Mouse (Mus musculus): ENCODE measurements around the gene Slc35e3. TPM values are rescaled to one million over a fixed set of nuclear protein-coding genes. Genes with fewer than 3 reads are reported as not detected.
"Not testable (repeated sequence)": the region's sequence is repeated elsewhere in the genome, so short reads cannot be mapped to it uniquely, and the experiment has no call there.

The Slc35e3 gene
- polyA plus RNA-seq, 1 experiment from 2014 or later, result 3.7 TPM

DNA sequence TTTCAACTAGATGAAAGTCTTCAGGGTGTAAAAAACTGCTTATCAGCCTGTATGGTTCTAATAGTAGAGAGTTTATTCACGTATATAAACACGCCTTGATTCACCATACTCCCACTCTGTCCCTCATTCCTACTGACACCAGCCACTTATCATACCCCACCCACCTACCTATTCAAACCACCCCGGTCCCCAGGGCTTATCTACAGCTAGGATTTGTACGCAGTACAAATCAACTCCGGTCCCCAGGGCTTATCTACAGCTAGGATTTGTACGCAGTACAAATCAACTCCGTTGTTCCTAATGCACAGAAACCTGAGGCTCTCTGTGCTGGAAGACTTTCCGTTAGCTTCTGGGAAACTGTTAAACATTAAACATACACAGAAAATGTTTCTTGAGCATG is 12.5 kb downstream of the Slc35e3 start:
- not testable (repeated sequence) for H3K4me3 ChIP-seq (ENCODE audit: low read depth, low read length); ATAC-seq; H3K36me3 ChIP-seq (replicated peaks; ENCODE audit: insufficient read depth, low read length); H3K27ac ChIP-seq (ENCODE audit: low read depth); H3K4me2 ChIP-seq (ENCODE audit: low read depth, low read length); DNase-seq; H3K9ac ChIP-seq (replicated peaks); H3K27me3 ChIP-seq (ENCODE audit: insufficient read depth, low read length); H3K9me3 ChIP-seq (ENCODE audit: low read length)
- WGBS (ENCODE audit: insufficient replicate concordance), result 36% methylated on average over 8 of the region's 8 CpGs
- peaks cover 21% of the 10 kb centered on the region for H3K4me1 ChIP-seq (ENCODE audit: insufficient read depth)

DNA sequence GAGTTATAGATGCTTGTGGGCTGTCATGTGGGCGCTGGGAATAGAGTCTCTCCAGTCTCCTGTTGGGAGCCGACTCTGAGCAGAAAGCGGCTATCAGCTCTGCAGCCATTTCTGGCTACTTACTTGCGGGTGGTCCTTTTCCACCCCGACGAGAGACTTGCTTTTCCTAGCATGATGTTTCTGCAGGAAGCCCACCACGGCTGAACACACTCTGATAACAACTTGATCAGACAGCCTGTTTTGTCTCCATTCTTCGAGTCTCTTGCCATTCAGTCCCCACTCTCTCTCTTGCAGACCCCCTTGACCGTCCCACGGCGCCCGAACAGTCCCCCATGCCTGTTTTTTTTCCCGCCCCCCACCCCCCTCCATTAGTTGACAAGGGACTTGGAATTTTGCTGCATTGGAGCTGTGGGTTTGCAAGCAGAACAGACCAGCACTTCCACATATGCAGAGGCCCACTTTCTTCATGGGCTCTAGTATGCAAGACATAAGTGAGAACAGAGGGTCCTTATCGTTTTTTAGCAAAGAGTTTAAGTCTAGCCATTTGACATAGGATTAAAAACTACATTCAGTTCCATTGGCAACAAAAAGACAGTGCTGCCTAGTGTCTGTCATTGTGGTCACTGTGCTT is 13.1 kb downstream of the Slc35e3 start:
- Histone ChIP-seq H3K4me2 (ENCODE audit: low read depth, low read length) (no peak overlapping the region), H3K4me3 (ENCODE audit: low read depth, low read length) (no peak overlapping the region), H3K27ac (ENCODE audit: low read depth) (no peak overlapping the region), H3K9ac (replicated peaks) (no peak overlapping the region), H3K9me3 (ENCODE audit: low read length) (no peaks in the 10 kb centered on the region), H3K27me3 (ENCODE audit: insufficient read depth, low read length) (no peaks in the 10 kb centered on the region), H3K4me1 (ENCODE audit: insufficient read depth) (peaks cover 21% of the 10 kb centered on the region), H3K36me3 (replicated peaks; ENCODE audit: insufficient read depth, low read length) (peaks cover 1% of the 10 kb centered on the region; the same call in 1 of the 2 replicates)
- 67% methylated on average over 14 of the region's 14 CpGs for WGBS (ENCODE audit: insufficient replicate concordance)
- ATAC-seq, result no peak
- no peak for TF ChIP-seq CTCF (IDR thresholded peaks at IDR 0.05; ENCODE audit: low read depth)
- TF ChIP-seq EP300 (IDR thresholded peaks at IDR 0.05; ENCODE audit: low read depth), result no peak
- DNase-seq, result no peak

DNA sequence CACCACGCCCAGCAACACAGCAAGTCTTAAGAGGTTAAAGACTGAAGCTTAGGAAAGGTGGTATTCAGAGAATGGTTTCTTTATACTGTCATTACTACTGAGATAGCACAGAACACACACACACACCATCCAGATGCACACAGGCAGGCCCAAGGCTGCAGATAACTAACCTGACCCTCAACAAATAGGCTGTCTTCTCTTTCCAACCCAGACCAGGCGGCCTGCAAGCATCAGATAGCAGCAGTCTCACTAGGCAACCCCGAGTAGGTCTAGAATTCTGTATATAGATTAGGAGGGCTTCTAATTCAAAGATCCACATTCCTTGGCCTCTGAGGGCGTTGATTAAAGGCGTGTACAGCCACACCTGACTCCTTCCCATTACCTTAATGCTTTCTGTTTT is 14.0 kb downstream of the Slc35e3 start:
- H3K27me3 ChIP-seq (ENCODE audit: insufficient read depth, low read length), result no peaks in the 10 kb centered on the region
- 49% methylated on average over 5 of the region's 5 CpGs for WGBS (ENCODE audit: insufficient replicate concordance)
- H3K9ac ChIP-seq (replicated peaks), result no peak overlapping the region
- ATAC-seq (peak; percentile 78), DNase-seq (peak; percentile 47)
- H3K9me3 ChIP-seq (ENCODE audit: low read length), result no peaks in the 10 kb centered on the region
- no peak overlapping the region for H3K4me3 ChIP-seq (ENCODE audit: low read depth, low read length)
- no peak overlapping the region for H3K4me2 ChIP-seq (ENCODE audit: low read depth, low read length)
- H3K27ac ChIP-seq (ENCODE audit: low read depth), result no peak overlapping the region
- H3K36me3 ChIP-seq (replicated peaks; ENCODE audit: insufficient read depth, low read length), result no peaks in the 10 kb centered on the region
- H3K4me1 ChIP-seq (ENCODE audit: insufficient read depth), result peaks cover 21% of the 10 kb centered on the region
- TF ChIP-seq EP300 (IDR thresholded peaks at IDR 0.05; ENCODE audit: low read depth), result peak; percentile 86
- TF ChIP-seq CTCF (IDR thresholded peaks at IDR 0.05; ENCODE audit: low read depth), result no peak

DNA sequence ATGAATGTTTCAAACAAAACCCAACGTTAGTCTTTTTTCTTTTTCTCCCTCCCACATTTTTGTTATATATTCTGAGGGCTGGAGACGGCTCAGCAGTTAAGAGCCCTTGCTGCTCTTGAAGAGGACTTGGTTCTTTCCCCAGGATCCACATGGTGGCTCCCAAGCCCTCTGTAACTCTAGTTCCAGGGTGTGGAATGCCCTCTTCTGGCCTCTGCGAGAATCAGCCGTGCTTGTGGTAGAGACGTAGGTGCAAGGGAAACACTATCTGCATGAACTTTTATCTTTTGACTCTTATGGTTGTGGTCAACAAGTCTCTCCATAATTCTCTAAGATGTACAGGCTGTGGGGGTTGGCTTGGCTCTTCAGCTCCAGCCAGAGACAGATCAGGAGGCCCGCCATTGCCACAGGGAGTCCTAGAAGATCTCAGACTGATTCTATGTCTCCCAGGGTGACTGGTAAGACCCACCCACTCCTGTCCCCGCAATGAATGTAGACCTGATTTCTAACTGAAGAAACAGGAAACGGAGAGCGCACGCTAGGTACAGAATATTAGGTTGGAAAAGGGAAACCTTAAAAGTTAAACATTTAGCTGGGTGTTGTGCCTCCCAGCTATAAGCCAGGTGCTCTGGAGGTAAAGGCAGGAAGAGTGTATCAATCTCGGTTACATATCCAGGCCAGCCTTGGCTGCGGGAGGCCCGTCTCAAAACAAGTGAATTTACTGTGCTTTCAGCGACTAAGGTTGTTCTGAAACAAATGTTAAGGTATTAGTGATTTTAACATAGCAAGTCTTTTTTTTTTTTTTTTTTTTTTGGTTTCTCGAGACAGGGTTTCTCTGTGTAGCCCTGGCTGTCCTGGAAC is 14.7 kb downstream of the Slc35e3 start:
- Histone ChIP-seq H3K36me3 (replicated peaks; ENCODE audit: insufficient read depth, low read length) (no peaks in the 10 kb centered on the region), H3K27ac (ENCODE audit: low read depth) (no peak overlapping the region), H3K9me3 (ENCODE audit: low read length) (no peaks in the 10 kb centered on the region), H3K4me3 (ENCODE audit: low read depth, low read length) (no peak overlapping the region), H3K27me3 (ENCODE audit: insufficient read depth, low read length) (no peaks in the 10 kb centered on the region), H3K4me1 (ENCODE audit: insufficient read depth) (peaks cover 18% of the 10 kb centered on the region), H3K4me2 (ENCODE audit: low read depth, low read length) (peak overlapping the region; percentile 31), H3K9ac (replicated peaks) (no peak overlapping the region)
- peak; percentile 67 for DNase-seq
- TF ChIP-seq CTCF (IDR thresholded peaks at IDR 0.05; ENCODE audit: low read depth) (peak; percentile 88), EP300 (IDR thresholded peaks at IDR 0.05; ENCODE audit: low read depth) (no peak)
- WGBS (ENCODE audit: insufficient replicate concordance), result 37% methylated on average over 14 of the region's 15 CpGs
- peak; percentile 53 for ATAC-seq

DNA sequence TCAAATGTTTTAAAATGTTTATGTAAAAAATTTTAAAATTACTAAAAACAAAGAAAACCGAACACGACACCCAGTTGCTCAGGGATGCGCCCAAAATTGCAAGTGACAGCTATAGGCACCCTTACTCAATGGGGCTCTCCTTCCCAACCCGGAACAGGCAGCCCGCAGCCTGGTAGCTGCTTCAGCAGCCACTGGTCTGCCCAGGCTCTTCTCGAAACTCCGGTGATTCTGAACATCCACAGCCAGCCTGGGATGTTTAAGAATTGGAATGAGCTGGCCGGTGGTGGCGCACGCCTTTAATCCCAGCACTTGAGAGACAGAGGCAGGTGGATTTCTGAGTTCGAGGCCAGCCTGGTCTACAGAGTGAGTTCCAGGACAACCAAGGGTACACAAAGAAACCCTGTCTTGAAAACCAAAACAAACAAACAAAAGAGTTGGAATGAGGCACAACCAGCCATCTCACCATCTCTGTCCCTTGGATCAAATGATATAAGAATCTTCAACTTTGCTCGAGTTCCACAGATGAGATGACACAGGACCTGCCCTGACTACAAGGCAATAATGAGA is 15.4 kb downstream of the Slc35e3 start:
- no peaks in the 10 kb centered on the region for H3K9me3 ChIP-seq (ENCODE audit: low read length)
- no peaks in the 10 kb centered on the region for H3K27me3 ChIP-seq (ENCODE audit: insufficient read depth, low read length)
- no peaks in the 10 kb centered on the region for H3K36me3 ChIP-seq (replicated peaks; ENCODE audit: insufficient read depth, low read length)
- H3K4me1 ChIP-seq (ENCODE audit: insufficient read depth), result peaks cover 18% of the 10 kb centered on the region
- DNase-seq (no peak), ATAC-seq (no peak)
- WGBS (ENCODE audit: insufficient replicate concordance), result 89% methylated on average over 12 of the region's 12 CpGs
- H3K4me2 ChIP-seq (ENCODE audit: low read depth, low read length), result no peak overlapping the region
- TF ChIP-seq EP300 (IDR thresholded peaks at IDR 0.05; ENCODE audit: low read depth) (no peak), CTCF (IDR thresholded peaks at IDR 0.05; ENCODE audit: low read depth) (no peak)
- no peak overlapping the region for H3K27ac ChIP-seq (ENCODE audit: low read depth)
- H3K4me3 ChIP-seq (ENCODE audit: low read depth, low read length), result no peak overlapping the region
- no peak overlapping the region for H3K9ac ChIP-seq (replicated peaks)

DNA sequence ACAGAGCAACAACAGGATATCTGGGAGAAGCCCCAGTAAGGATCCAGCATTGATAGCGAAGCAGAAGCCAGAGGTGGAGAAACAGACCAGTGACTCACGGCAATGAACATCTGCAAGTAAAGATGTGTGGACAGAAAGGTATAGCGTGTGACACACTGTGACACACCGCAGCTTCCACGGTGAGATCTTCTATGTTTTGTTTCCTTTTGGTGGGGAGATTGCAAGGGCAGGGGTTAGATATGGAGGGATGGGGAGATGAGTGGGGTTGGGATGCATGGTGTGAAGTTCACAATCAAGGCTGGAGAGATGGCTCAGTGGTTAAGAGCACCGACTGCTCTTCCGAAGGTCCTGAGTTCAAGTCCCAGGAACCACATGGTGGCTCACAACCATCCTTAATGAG is 16.0 kb downstream of the Slc35e3 start:
- Histone ChIP-seq H3K9ac (replicated peaks) (no peak overlapping the region), H3K4me1 (ENCODE audit: insufficient read depth) (peaks cover 18% of the 10 kb centered on the region), H3K27ac (ENCODE audit: low read depth) (no peak overlapping the region), H3K4me2 (ENCODE audit: low read depth, low read length) (no peak overlapping the region), H3K4me3 (ENCODE audit: low read depth, low read length) (no peak overlapping the region), H3K9me3 (ENCODE audit: low read length) (no peaks in the 10 kb centered on the region), H3K27me3 (ENCODE audit: insufficient read depth, low read length) (no peaks in the 10 kb centered on the region), H3K36me3 (replicated peaks; ENCODE audit: insufficient read depth, low read length) (no peaks in the 10 kb centered on the region)
- DNase-seq (no peak), ATAC-seq (no peak)
- whole genome bisulfite sequencing (ENCODE audit: insufficient replicate concordance), result 87% methylated on average over 7 of the region's 7 CpGs
- TF ChIP-seq CTCF (IDR thresholded peaks at IDR 0.05; ENCODE audit: low read depth) (no peak), EP300 (IDR thresholded peaks at IDR 0.05; ENCODE audit: low read depth) (no peak)

All from liver, postnatal 0 days (tissue).